Mouse (Mus musculus): ENCODE data around the gene Wdr48. TPM values are rescaled to one million over a fixed set of nuclear protein-coding genes. Genes with fewer than 3 reads are reported as not detected.

Wdr48 gene
- 10 to 100 TPM; 29.8 to 30.3 TPM for total RNA-seq (2021)

- intact Hi-C loops (cut with DNase I) = loop anchor here (10.0 kb wide), 3 partner anchors 100 to 430 kb away; no protein-coding TSS in a partner anchor
- peak; percentile 98 to 99 for DNase-seq
Measured at GRCm38 (mm10) chr9:119894339-119895009, at the start of gene Wdr48. Gene Wdr48, plus strand, starts transcription at chr9:119894878.

DNA sequence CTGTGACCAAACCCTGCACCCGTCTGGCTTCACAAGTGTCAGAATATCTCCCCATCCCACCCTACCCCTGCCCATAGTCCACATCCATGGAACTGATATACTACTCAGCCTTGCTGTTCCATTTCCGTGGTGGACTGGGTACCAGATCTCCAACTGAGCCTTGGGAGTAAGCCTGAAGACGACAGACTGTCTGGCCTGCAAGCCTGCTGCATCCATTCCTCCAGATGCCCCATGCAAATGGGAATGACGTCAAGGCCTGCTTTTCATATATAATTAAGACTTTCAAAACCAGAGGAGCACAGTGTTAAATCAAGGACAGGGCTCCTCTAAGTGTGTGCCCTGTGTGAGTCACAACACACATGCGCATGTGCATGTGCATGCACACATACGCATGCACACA lies 47.5 kb upstream of the Wdr48 start:
- DNase-seq = no peak
- intact Hi-C loops (cut with DNase I) = no loop called here

DNA sequence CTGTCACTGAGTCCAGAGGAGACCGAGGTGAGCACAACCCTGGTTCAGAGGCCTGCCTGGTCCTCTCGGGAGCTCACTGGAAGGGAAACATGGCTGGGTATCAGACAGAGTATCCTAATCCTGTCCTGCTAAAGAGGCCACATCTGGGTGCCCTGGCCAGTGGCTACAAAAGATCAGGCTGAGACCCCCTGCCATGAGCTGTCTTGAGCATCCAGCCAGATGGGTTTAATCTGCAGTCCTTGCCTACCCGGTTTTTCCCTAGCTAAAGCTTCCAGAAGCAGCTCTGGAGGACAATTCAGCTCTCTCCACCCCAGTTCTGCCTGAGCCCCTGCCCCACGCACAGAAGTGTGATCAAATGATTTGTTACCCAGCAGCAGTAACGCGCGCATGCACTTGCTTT lies 46.0 kb upstream of the Wdr48 start:
- intact Hi-C loops (cut with DNase I) = no loop called here
- DNase-seq = no peak

DNA sequence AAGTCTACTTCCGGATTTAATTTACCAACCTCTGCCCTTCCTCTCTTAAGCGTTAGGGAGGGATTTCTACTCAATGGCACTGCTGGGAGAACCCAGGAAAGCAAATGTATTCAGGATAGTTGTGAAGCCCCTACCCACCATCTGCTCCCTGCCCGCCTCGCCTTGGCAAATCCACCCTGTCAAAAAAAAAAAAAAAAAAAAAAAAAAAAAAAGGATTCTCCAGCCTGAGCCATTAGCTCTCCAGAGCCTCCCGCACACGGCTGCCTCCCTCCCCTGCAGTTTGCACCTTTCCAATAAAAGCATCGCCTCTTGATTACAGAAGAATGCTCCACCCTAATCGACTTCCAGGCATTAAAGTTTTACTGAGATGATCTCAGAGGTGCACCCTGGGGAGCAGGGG lies 45.5 kb upstream of the Wdr48 start:
- intact Hi-C loops (cut with DNase I) = no loop called here

GRCm38 (mm10) chr9:119852347-119853030 lies 42.2 kb upstream of the Wdr48 start:
- no peak for DNase-seq
- intact Hi-C loops (cut with DNase I) = no loop called here

More for the DNA sequence above, 45.5 kb upstream of the Wdr48 start:
- no peak for DNase-seq

- DNase-seq = no peak
- intact Hi-C loops (cut with DNase I) = no loop called here
Measured at GRCm38 (mm10) chr9:119853071-119853846, 41.4 kb upstream of the Wdr48 start.

DNA sequence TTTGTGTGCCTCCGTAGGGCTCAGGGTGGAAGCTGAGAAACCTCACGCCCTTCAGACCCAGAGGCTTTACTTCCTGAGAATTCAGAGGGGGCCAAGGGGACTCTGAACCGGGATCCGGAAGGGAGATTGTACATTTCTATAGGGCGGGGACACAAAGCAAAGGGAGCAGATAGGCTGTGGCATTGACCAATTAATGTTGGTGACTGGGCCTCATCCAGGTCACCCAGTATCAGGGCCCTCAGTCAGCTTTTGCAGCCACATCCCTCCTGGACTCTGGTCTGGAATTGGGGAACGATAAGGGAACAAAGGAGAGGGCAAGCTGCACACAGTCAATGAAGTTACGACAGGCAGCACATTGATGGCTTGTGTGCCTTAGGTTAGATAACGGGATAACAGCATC lies 40.5 kb upstream of the Wdr48 start:
- intact Hi-C loops (cut with DNase I) = no loop called here
- DNase-seq = no peak

DNA sequence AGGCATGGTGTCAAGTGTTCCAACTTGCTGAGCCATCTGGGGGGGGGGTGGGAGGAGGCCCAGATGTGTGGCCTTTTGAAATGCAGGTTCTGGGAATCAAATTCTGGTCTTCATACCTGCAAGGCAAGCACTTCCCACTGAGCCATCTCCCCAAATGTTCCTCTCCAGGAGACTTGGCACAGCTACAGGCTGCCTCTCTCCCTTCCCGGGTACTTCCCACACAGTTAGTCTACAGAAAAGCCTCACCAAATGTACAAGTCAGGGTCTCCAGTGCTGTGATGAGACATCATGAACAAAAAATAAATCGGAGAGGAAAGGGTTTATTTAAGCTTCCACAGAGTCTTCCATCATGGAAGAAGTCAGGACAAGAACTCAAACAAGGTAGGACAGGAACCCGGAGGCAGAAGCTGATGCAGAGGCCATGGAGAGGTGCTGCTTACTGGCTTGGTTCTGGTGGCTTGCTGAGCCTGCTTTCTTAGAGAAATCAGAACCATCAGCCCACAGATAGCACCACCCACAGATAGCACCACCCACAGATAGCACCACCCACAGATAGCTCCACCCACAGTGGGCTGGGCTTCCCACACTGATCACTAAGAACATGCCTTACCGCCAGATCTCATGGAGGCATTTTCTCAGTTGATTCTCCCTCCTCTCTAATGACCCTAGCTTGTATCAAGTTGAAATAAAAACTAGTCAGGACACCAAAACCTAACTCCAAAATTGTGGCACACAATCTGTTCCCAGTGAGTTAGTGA lies 7.4 kb upstream of the Wdr48 start:
- no peak for DNase-seq
- intact Hi-C loops (cut with DNase I) = no loop called here

DNA sequence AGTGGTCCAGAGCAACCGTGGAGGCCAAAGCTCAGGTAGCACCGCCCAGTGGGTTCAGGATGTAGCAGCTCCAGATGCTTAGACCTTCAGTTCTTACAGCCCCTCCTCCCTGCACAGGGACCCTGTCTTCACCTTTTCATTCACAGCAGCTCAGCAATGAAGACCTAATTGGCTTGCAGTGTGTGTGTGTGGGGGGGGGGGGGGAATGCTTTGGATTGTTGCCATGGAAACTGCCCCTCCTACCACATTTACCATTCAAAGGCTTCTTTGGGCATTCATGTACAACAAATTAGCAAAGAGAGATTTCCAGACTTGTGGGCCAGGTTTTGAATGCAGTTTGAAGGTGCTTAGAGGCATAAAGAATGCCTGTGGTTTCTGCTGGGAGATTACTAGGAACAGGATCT lies 5.8 kb upstream of the Wdr48 start:
- no peak for DNase-seq
- intact Hi-C loops (cut with DNase I) = no loop called here

GRCm38 (mm10) chr9:119889446-119889845 lies 5.2 kb upstream of the Wdr48 start:
- DNase-seq = no peak
- intact Hi-C loops (cut with DNase I) = no loop called here

- peak; percentile 18 to 49 for DNase-seq
- intact Hi-C loops (cut with DNase I) = loop anchor here (10.0 kb wide), 3 partner anchors 96 to 426 kb away; no protein-coding TSS in a partner anchor
Measured at GRCm38 (mm10) chr9:119890692-119891091, 4.0 kb upstream of the Wdr48 start.

DNA sequence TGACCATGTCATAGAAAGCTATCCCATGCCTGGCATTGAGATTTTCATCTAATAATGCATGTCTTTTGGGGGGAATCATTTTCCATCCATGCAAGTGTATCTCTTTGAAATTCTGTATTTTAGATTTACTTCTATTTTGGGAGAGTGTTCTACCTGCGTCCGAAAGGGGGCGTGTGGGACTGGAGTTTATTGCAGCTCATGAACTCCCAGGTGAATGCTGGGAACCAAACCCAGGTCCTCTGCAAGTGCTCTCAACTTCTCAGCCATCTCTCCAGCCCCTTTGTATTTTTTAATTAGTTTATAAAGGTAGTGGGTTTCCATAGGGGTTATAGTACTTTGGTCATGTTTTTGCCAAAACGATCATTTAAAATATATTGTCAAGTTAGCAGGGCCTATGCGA lies 797 bp upstream of the Wdr48 start:
- DNase-seq = no peak
- intact Hi-C loops (cut with DNase I) = loop anchor here (10.0 kb wide), 3 partner anchors 99 to 429 kb away; no protein-coding TSS in a partner anchor

GRCm38 (mm10) chr9:119895040-119895721 lies 503 bp downstream of the Wdr48 start:
- intact Hi-C loops (cut with DNase I) = loop anchor here (10.0 kb wide), 3 partner anchors 100 to 430 kb away; no protein-coding TSS in a partner anchor

DNA sequence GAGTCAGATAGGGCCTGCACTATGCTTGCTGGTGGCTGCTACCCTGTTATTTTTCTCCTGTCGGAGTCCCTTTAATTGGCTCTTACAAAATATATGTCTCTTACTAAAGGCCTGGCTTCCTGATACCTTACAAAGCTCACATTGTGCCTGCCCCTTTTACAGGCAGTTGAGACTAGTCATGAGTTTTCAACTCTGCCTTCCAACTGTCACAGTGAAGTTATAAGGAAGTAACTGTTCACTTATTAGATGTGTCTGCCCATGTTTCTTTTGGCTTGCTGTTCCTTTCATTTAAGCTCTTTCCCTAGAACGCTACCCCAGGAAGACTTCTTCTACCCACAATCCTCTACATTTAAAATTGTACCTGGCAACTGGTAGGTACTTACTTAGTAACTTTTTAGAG lies 4.8 kb downstream of the Wdr48 start:
- intact Hi-C loops (cut with DNase I) = loop anchor here (10.0 kb wide), 3 partner anchors 105 to 435 kb away; no protein-coding TSS in a partner anchor

More at GRCm38 (mm10) chr9:119895040-119895721, 503 bp downstream of the Wdr48 start:
- peak in 1 of 2 experiments; percentile 54 for DNase-seq

DNA sequence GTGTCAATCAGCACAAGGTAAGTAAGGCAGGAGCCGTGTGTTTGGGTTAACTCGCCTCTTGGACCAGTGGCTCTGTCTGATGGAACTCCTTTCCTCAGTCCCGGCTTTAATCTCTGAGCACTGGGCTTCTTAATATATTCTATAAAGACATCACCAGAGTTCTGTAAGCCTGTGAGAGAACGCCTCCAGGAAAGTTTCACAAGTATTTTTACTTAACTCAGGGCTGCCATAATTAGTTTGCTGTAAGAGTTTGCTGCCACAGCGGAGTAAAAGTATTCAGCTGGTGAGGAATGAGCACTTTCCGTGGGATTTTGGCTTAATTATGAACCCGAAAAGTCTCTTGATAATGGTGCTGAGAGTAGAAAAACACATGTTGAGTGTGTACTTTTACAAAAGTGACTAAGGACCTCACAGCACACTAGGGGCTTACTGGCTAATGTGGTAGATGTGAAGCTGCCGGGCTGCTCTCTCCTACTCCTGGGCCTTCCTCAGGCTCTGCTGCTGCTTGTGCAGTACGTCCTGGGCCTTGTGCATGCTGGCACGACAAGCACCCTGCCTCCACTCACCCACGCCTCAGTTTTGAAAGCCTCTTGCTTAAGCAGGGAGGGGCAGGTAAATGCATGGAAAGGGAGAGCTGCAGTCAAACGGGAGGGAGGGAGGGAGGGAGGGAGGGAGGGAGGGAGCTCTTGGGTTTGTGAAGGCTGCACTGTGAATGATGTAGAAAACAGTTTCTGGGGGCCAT lies 7.9 kb downstream of the Wdr48 start:
- no peak for DNase-seq
- intact Hi-C loops (cut with DNase I) = no loop called here

More for the DNA sequence above, 4.8 kb downstream of the Wdr48 start:
- no peak for DNase-seq

DNA sequence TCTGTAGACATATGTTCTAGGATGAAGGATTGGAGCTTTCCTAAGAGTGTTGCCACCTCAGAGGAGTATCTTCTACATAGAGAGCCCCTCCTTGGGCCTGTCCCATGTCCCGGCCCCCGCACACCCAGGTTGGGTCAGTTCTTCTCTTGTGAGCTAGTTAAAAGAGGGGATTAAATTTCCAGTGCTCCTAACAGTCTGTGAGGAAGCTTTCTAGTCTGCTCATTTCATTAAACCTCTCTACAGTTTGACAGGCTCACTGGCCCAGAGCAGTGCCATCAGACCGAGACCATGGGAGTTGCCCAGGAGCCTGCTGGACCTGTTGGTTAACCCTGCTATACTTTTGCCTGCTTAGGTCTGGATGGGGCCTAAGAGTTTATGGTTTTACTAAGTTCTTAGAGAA lies 14.0 kb downstream of the Wdr48 start:
- intact Hi-C loops (cut with DNase I) = no loop called here
- no peak for DNase-seq

- no peak for DNase-seq
- intact Hi-C loops (cut with DNase I) = no loop called here
Measured at GRCm38 (mm10) chr9:119909931-119910330, 15.3 kb downstream of the Wdr48 start.

- no peak for DNase-seq
- intact Hi-C loops (cut with DNase I) = loop anchor here (2.0 kb wide), 1 partner anchor 186 kb away; no protein-coding TSS in a partner anchor
Measured at GRCm38 (mm10) chr9:119913087-119913838, 18.6 kb downstream of the Wdr48 start.

Measured in heart, postnatal 10 days (tissue).